Mouse (Mus musculus) stomach, postnatal 0 days (tissue): ENCODE measurements around the gene Slc30a2. TPM values are rescaled to one million over a fixed set of nuclear protein-coding genes. Genes with fewer than 3 reads are reported as not detected.

Experiments used
- ATAC-seq: fragments of 200-750 bp; cut with Nextera tagmentation; 2 replicates; pipeline ENCODE4 v1.8.0; 2017; ENCODE audit not compliant: low FRiP score, low TSS enrichment
- DNase-seq: peaks from one replicate; pipeline ENCODE4 v3.0.0-alpha.2; 2016; ENCODE audit warnings: low spot score
- H3K27ac ChIP-seq: fragments of 300-500 bp; sonication (generic); replicated peaks from 2 replicates; pipeline ENCODE4 v1.5.1; 2014; ENCODE audit warnings: mild to moderate bottlenecking, control low read depth
- H3K27me3 ChIP-seq: fragments of 300-500 bp; sonication (generic); 2 replicates; pipeline ENCODE4 v1.6.1; 2014; ENCODE audit warnings: low read length; ENCODE audit not compliant: control insufficient read depth, insufficient read depth
- H3K36me3 ChIP-seq: fragments of 300-500 bp; sonication (generic); 2 replicates; pipeline ENCODE4 v1.6.1; 2014; ENCODE audit warnings: low read length, mixed read lengths; ENCODE audit not compliant: control insufficient read depth, insufficient read depth
- H3K4me1 ChIP-seq: fragments of 300-500 bp; sonication (generic); replicated peaks from 2 replicates; pipeline ENCODE4 v1.6.1; 2014; ENCODE audit warnings: antibody characterized with exemption; ENCODE audit not compliant: control insufficient read depth, insufficient read depth
- H3K4me2 ChIP-seq: fragments of 300-500 bp; sonication (generic); replicated peaks from 2 replicates; pipeline ENCODE4 v1.6.1; 2014; ENCODE audit warnings: low read depth, mild to moderate bottlenecking, control low read depth, moderate library complexity
- H3K4me3 ChIP-seq: fragments of 300-500 bp; sonication (generic); 2 replicates; pipeline ENCODE4 v1.5.1; 2014; ENCODE audit warnings: low read depth, low read length, control low read depth
- H3K9ac ChIP-seq: fragments of 300-500 bp; sonication (generic); 2 replicates; pipeline ENCODE4 v1.6.1; 2014; ENCODE audit warnings: mild to moderate bottlenecking, low read length, control low read depth, mixed read lengths
- H3K9me3 ChIP-seq: fragments of 300-500 bp; sonication (generic); 2 replicates; pipeline ENCODE4 v1.6.1; 2016; ENCODE audit warnings: low read length; ENCODE audit not compliant: control insufficient read depth
- CTCF ChIP-seq: IDR thresholded peaks from 2 replicates; pipeline ENCODE4 v1.5.1; 2016; ENCODE audit warnings: antibody characterized with exemption, low read depth, mild to moderate bottlenecking, moderate library complexity
- EP300 ChIP-seq: optimal IDR thresholded peaks from 2 replicates; pipeline ENCODE3; 2016; ENCODE audit warnings: antibody characterized with exemption
- WGBS: fragments of 180-500 bp; shearing (Covaris S2); extraction: QIAGEN DNeasy Blood & Tissue Kit; methylation state at CpG from one replicate; pipeline ENCODE4 v1.1.7; 2014; 5-methylcytosine and 5-hydroxymethylcytosine counted together
- polyA plus RNA-seq: library from polyadenylated mRNA; unstranded; fragments of >200 nt; fragmentation: Nextera tagmentation; extraction: Ambion mirVana; gene quantifications from 2 replicates; pipeline ENCODE4 v1.2.1, GENCODE M21; 2015

Gene Slc30a2
- polyA plus RNA-seq, 1 experiment from 2014 or later: 0.07 TPM

- no peaks in the 10 kb centered on the region for H3K9me3 ChIP-seq
- ATAC-seq: no peak
- no peaks in the 10 kb centered on the region for H3K4me1 ChIP-seq
- 86% methylated on average over 7 of the region's 7 CpGs for WGBS
- H3K27me3 ChIP-seq: no peaks in the 10 kb centered on the region
- no peak for DNase-seq
- H3K9ac ChIP-seq: no peak overlapping the region
- no peak overlapping the region for H3K4me3 ChIP-seq
- H3K36me3 ChIP-seq: no peaks in the 10 kb centered on the region
- H3K27ac ChIP-seq: no peak overlapping the region
- no peak overlapping the region for H3K4me2 ChIP-seq
- no peak for TF ChIP-seq EP300
- no peak for TF ChIP-seq CTCF
Observed at GRCm38 (mm10) chr4:134310106-134310505, 32.9 kb upstream of the Slc30a2 start.

- Histone ChIP-seq H3K27ac (no peak overlapping the region), H3K27me3 (no peaks in the 10 kb centered on the region), H3K4me2 (no peak overlapping the region), H3K9me3 (no peaks in the 10 kb centered on the region), H3K36me3 (no peaks in the 10 kb centered on the region), H3K4me3 (no peak overlapping the region), H3K9ac (no peak overlapping the region), H3K4me1 (no peaks in the 10 kb centered on the region)
- TF ChIP-seq EP300 (no peak), CTCF (no peak)
- DNase-seq: no peak
- 82% methylated on average over 9 of the region's 9 CpGs for WGBS
- ATAC-seq: no peak
Observed at GRCm38 (mm10) chr4:134310656-134311055, 32.3 kb upstream of the Slc30a2 start.

GRCm38 (mm10) chr4:134311784-134312183, 31.2 kb upstream of the Slc30a2 start:
- DNase-seq (no peak), ATAC-seq (no peak)
- Histone ChIP-seq H3K9me3 (no peaks in the 10 kb centered on the region), H3K9ac (no peak overlapping the region), H3K27me3 (no peaks in the 10 kb centered on the region), H3K4me2 (no peak overlapping the region), H3K27ac (no peak overlapping the region), H3K4me3 (no peak overlapping the region), H3K36me3 (no peaks in the 10 kb centered on the region), H3K4me1 (no peaks in the 10 kb centered on the region)
- 78% methylated on average over 9 of the region's 9 CpGs for WGBS
- TF ChIP-seq CTCF: no peak
- no peak for TF ChIP-seq EP300

GRCm38 (mm10) chr4:134312341-134312740, 30.6 kb upstream of the Slc30a2 start:
- DNase-seq: no peak
- Histone ChIP-seq H3K36me3 (no peaks in the 10 kb centered on the region), H3K9ac (no peak overlapping the region), H3K4me3 (no peak overlapping the region), H3K27ac (no peak overlapping the region), H3K9me3 (no peaks in the 10 kb centered on the region), H3K4me1 (no peaks in the 10 kb centered on the region), H3K4me2 (no peak overlapping the region), H3K27me3 (no peaks in the 10 kb centered on the region)
- no peak for ATAC-seq
- TF ChIP-seq EP300: no peak
- TF ChIP-seq CTCF: no peak
- 94% methylated on average over 5 of the region's 5 CpGs for WGBS

- Histone ChIP-seq H3K27ac (no peak overlapping the region), H3K27me3 (no peaks in the 10 kb centered on the region), H3K4me3 (no peak overlapping the region), H3K9ac (no peak overlapping the region), H3K9me3 (no peaks in the 10 kb centered on the region), H3K4me2 (no peak overlapping the region), H3K36me3 (no peaks in the 10 kb centered on the region), H3K4me1 (no peaks in the 10 kb centered on the region)
- DNase-seq (no peak), ATAC-seq (no peak)
- TF ChIP-seq CTCF (peak; percentile 58), EP300 (no peak)
- 96% methylated on average over 6 of the region's 6 CpGs for WGBS
Observed at GRCm38 (mm10) chr4:134312901-134313300, 30.1 kb upstream of the Slc30a2 start.

GRCm38 (mm10) chr4:134314081-134314655, 28.8 kb upstream of the Slc30a2 start:
- Histone ChIP-seq H3K36me3 (no peaks in the 10 kb centered on the region), H3K27ac (no peak overlapping the region), H3K4me2 (no peak overlapping the region), H3K27me3 (no peaks in the 10 kb centered on the region), H3K4me1 (no peaks in the 10 kb centered on the region), H3K9me3 (no peaks in the 10 kb centered on the region), H3K9ac (no peak overlapping the region), H3K4me3 (no peak overlapping the region)
- WGBS: 70% methylated on average over 4 of the region's 4 CpGs
- DNase-seq: no peak
- ATAC-seq: no peak
- TF ChIP-seq EP300: no peak
- TF ChIP-seq CTCF: no peak
